Mouse (Mus musculus) ES-E14 (cell line): ENCODE measurements around the gene Dlk1. TPM values are rescaled to one million over a fixed set of nuclear protein-coding genes. Genes with fewer than 3 reads are reported as not detected.
"Not testable (repeated sequence)": the region's sequence is repeated elsewhere in the genome, so short reads cannot be mapped to it uniquely, and the experiment has no call there.

Experiments used
- DNase-seq: peaks from one replicate; pipeline ENCODE4 v3.0.0-alpha.2; 2013; ENCODE audit warnings: low read depth, low spot score
- H3K27ac ChIP-seq: 2 replicates; pipeline ENCODE4 v1.5.1; 2012; ENCODE audit warnings: low read depth, mild to moderate bottlenecking, low read length, moderate library complexity, mixed read lengths; ENCODE audit not compliant: poor library complexity, insufficient read depth, severe bottlenecking
- H3K36me3 ChIP-seq: 2 replicates; pipeline ENCODE4 v1.6.1; 2012; ENCODE audit warnings: mild to moderate bottlenecking, low read length, moderate library complexity, mixed read lengths; ENCODE audit not compliant: control insufficient read depth, poor library complexity, insufficient read depth, severe bottlenecking
- H3K4me1 ChIP-seq, 2 experiments: fragments of 150-350 bp in 1 of 2; sonication (generic) in 1 of 2; 2 replicates each; pipeline ENCODE4 v1.6.1; 2012; ENCODE audit warnings: low read length in 2 of 2, mild to moderate bottlenecking in 1 of 2, mixed read lengths in 1 of 2; ENCODE audit not compliant: control insufficient read depth in 2 of 2, insufficient read depth in 2 of 2, poor library complexity in 1 of 2
- H3K4me3 ChIP-seq, 2 experiments: fragments of 150-350 bp in 1 of 2; sonication (generic) in 1 of 2; 2 replicates each; pipeline ENCODE4 v1.5.1; 2012; ENCODE audit warnings: low read length in 2 of 2, low read depth in 1 of 2, mild to moderate bottlenecking in 1 of 2, mixed read lengths in 1 of 2; ENCODE audit not compliant: insufficient read depth in 1 of 2, poor library complexity in 1 of 2, severe bottlenecking in 1 of 2
- H3K9ac ChIP-seq: 2 replicates; pipeline ENCODE4 v1.6.1; 2012; ENCODE audit warnings: low read depth, mild to moderate bottlenecking, low read length, mixed read lengths; ENCODE audit not compliant: poor library complexity, insufficient read depth, severe bottlenecking
- H3K9me3 ChIP-seq: fragments of 150-350 bp; sonication (generic); 2 replicates; pipeline ENCODE4 v1.6.1; 2012; ENCODE audit warnings: low read depth, mild to moderate bottlenecking, low read length; ENCODE audit not compliant: control insufficient read depth, insufficient read depth
- CHD2 ChIP-seq: IDR thresholded peaks from 2 replicates; pipeline ENCODE4 v1.6.1; 2014; ENCODE audit warnings: mild to moderate bottlenecking, low read depth, low read length, inconsistent platforms
- HCFC1 ChIP-seq: IDR thresholded peaks from 2 replicates; pipeline ENCODE4 v1.6.1; 2012; ENCODE audit warnings: low read length, inconsistent platforms, borderline replicate concordance; ENCODE audit not compliant: insufficient read depth
- MAFK ChIP-seq: IDR thresholded peaks from 2 replicates; pipeline ENCODE4 v1.6.1; 2014; ENCODE audit warnings: mild to moderate bottlenecking, low read depth, low read length, inconsistent platforms; ENCODE audit not compliant: insufficient read depth
- ZC3H11A ChIP-seq: IDR thresholded peaks from 2 replicates; pipeline ENCODE4 v1.6.1; 2012; ENCODE audit warnings: low read depth, mild to moderate bottlenecking, inconsistent platforms, low read length, borderline replicate concordance
- ZNF384 ChIP-seq: IDR thresholded peaks from 2 replicates; pipeline ENCODE4 v1.6.1; 2012; ENCODE audit warnings: low read depth, low read length, inconsistent platforms
- in situ Hi-C, 2 experiments: fragments of 600-800 bp; cut with MboI; formaldehyde crosslinking; loops; one replicate each; pipeline ENCODE4 v1.15.1; 2025; ENCODE audit warnings: low sequenced_read_pairs in 2 of 2, inconsistent platforms in 1 of 2; ENCODE audit not compliant: unreplicated experiment in 2 of 2
- total RNA-seq: library from RNA; depleted of rRNA; stranded (reverse); fragments of 300-350 nt; gene quantifications from 2 replicates; pipeline ENCODE4 v1.2.3, GENCODE M21; 2012

The Dlk1 gene
- total RNA-seq, 1 experiment: 13.6 TPM

GRCm38 (mm10) chr12:109473575-109473976 lies 21.0 kb downstream of the Dlk1 start:
- no peaks in the 10 kb centered on the region for H3K9me3 ChIP-seq
- no peak overlapping the region for H3K9ac ChIP-seq
- H3K4me1 ChIP-seq: no peaks in the 10 kb centered on the region
- TF ChIP-seq ZNF384: no peak
- no peak for TF ChIP-seq CHD2
- TF ChIP-seq ZC3H11A: no peak
- TF ChIP-seq MAFK: no peak
- TF ChIP-seq HCFC1: no peak
- H3K27ac ChIP-seq: no peak overlapping the region
- no peak for DNase-seq
- in situ Hi-C loops: no loop called here
- H3K4me3 ChIP-seq: no peak overlapping the region
- no peaks in the 10 kb centered on the region for H3K36me3 ChIP-seq

GRCm38 (mm10) chr12:109474187-109474606 lies 21.6 kb downstream of the Dlk1 start:
- in situ Hi-C loops: no loop called here
- H3K9me3 ChIP-seq: no peaks in the 10 kb centered on the region
- no peak overlapping the region for H3K4me3 ChIP-seq
- no peak overlapping the region for H3K9ac ChIP-seq
- H3K36me3 ChIP-seq: no peaks in the 10 kb centered on the region
- no peak for TF ChIP-seq ZNF384
- TF ChIP-seq HCFC1: no peak
- no peak for TF ChIP-seq ZC3H11A
- TF ChIP-seq MAFK: no peak
- TF ChIP-seq CHD2: no peak
- no peaks in the 10 kb centered on the region for H3K4me1 ChIP-seq
- DNase-seq: no peak
- H3K27ac ChIP-seq: no peak overlapping the region

GRCm38 (mm10) chr12:109475501-109475900 lies 22.9 kb downstream of the Dlk1 start:
- DNase-seq: no peak
- TF ChIP-seq ZC3H11A: no peak
- no peak for TF ChIP-seq ZNF384
- no peak for TF ChIP-seq CHD2
- no peak for TF ChIP-seq HCFC1
- no peak for TF ChIP-seq MAFK
- no peak overlapping the region for H3K27ac ChIP-seq
- no peaks in the 10 kb centered on the region for H3K36me3 ChIP-seq
- no peaks in the 10 kb centered on the region for H3K9me3 ChIP-seq
- no peaks in the 10 kb centered on the region for H3K4me1 ChIP-seq
- in situ Hi-C loops: no loop called here
- H3K9ac ChIP-seq: no peak overlapping the region
- H3K4me3 ChIP-seq: no peak overlapping the region

- H3K4me1 ChIP-seq, DNase-seq, H3K27ac ChIP-seq, H3K4me3 ChIP-seq, H3K9me3 ChIP-seq, H3K9ac ChIP-seq, H3K36me3 ChIP-seq, in situ Hi-C loops: not testable (repeated sequence)
Measured at GRCm38 (mm10) chr12:109486525-109486924, 33.9 kb downstream of the Dlk1 start.

- DNase-seq: no peak
- Histone ChIP-seq H3K27ac (no peak overlapping the region), H3K9me3 (no peaks in the 10 kb centered on the region), H3K4me3 (no peak overlapping the region), H3K4me1 (no peaks in the 10 kb centered on the region), H3K36me3 (no peaks in the 10 kb centered on the region), H3K9ac (no peak overlapping the region)
- TF ChIP-seq MAFK (no peak), HCFC1 (no peak), CHD2 (no peak), ZC3H11A (no peak), ZNF384 (no peak)
- in situ Hi-C loops: no loop called here
Measured at GRCm38 (mm10) chr12:109491701-109492100, 39.1 kb downstream of the Dlk1 start.
